ENCODE assay signal across 8 mouse cellular contexts in genomic region chr17:74810892-74811625, GRCm38 (mm10).
DNase-seq lines count a peak whose midpoint lies in the region; ATAC-seq and TF ChIP-seq lines count a peak whose summit lies in the region.

No protein-coding gene starts in this region.

- no peak overlapping the region for H3K4me2 ChIP-seq in heart, embryonic 15.5 days
- no peak overlapping the region for H3K4me2 ChIP-seq in midbrain, embryonic 16.5 days (ENCODE audit: low read length)

- H3K4me1 ChIP-seq in E14TG2a.4 (replicated peaks; ENCODE audit: low read depth, low read length), result no peaks in the 10 kb centered on the region
- peaks cover 9% of the 10 kb centered on the region for H3K4me1 ChIP-seq in heart, embryonic 15.5 days (replicated peaks)
- no peaks in the 10 kb centered on the region for H3K4me1 ChIP-seq in midbrain, embryonic 16.5 days (ENCODE audit: control insufficient read depth, insufficient read depth, low read length)

- H3K9me3 ChIP-seq in E14TG2a.4 (ENCODE audit: low read length), result no peaks in the 10 kb centered on the region
- H3K9me3 ChIP-seq in heart, embryonic 15.5 days (replicated peaks), result no peaks in the 10 kb centered on the region
- no peaks in the 10 kb centered on the region for H3K9me3 ChIP-seq in midbrain, embryonic 16.5 days (replicated peaks; ENCODE audit: control insufficient read depth, low read length, poor library complexity, severe bottlenecking)

- ATAC-seq in common myeloid progenitor, adult 5-6 weeks (replicated peaks; ENCODE audit: low read depth, poor library complexity, severe bottlenecking), result peak; percentile 68
- ATAC-seq in heart, embryonic 15.5 days (replicated peaks; ENCODE audit: insufficient number of reproducible peaks, insufficient read depth, low FRiP score, low read depth), result peak; percentile 47; the same call in 1 of the 2 replicates
- 0 out of 2 replicates have a peak, but pooled peaks have one; percentile 36 for ATAC-seq in midbrain, embryonic 16.5 days

- H3K36me3 ChIP-seq in E14TG2a.4 (ENCODE audit: insufficient read depth, low read length), result no peaks in the 10 kb centered on the region
- H3K36me3 ChIP-seq in heart, embryonic 15.5 days, result no peaks in the 10 kb centered on the region
- no peaks in the 10 kb centered on the region for H3K36me3 ChIP-seq in midbrain, embryonic 16.5 days (ENCODE audit: control insufficient read depth, insufficient read depth, low read length)

- H3K27ac ChIP-seq in heart, embryonic 15.5 days, result no peak overlapping the region
- no peak overlapping the region for H3K27ac ChIP-seq in midbrain, embryonic 16.5 days (ENCODE audit: low read length)

- no peak overlapping the region for H3K9ac ChIP-seq in heart, embryonic 15.5 days
- H3K9ac ChIP-seq in midbrain, embryonic 16.5 days (ENCODE audit: low read depth, low read length), result no peak overlapping the region

- TF ChIP-seq CTCF in E14TG2a.4 (conservative IDR thresholded peaks at IDR 0.05; ENCODE audit: low read length), result peak; percentile 18

- H3K27me3 ChIP-seq in E14TG2a.4 (ENCODE audit: insufficient read depth, low read length), result no peaks in the 10 kb centered on the region
- H3K27me3 ChIP-seq in heart, embryonic 15.5 days, result no peaks in the 10 kb centered on the region
- no peaks in the 10 kb centered on the region for H3K27me3 ChIP-seq in midbrain, embryonic 16.5 days (ENCODE audit: control insufficient read depth, insufficient read depth, low read depth, low read length)

- no peak overlapping the region for H3K4me3 ChIP-seq in E14TG2a.4 (replicated peaks; ENCODE audit: low read length)
- H3K4me3 ChIP-seq in heart, embryonic 15.5 days, result no peak overlapping the region
- H3K4me3 ChIP-seq in midbrain, embryonic 16.5 days (ENCODE audit: low read depth, low read length), result no peak overlapping the region

- peak; percentile 16 for DNase-seq in kidney, adult 18-20 months
- no peak for DNase-seq in kidney, adult 11 months
- DNase-seq in large intestine, adult 2 months (ENCODE audit: low read depth, low spot score), result peak; percentile 31
- no peak for DNase-seq in right cerebral cortex, postnatal 25 days

- 40% methylated on average over 3 of the region's 3 CpGs for WGBS in heart, embryonic 15.5 days
- 42% methylated on average over 3 of the region's 3 CpGs for WGBS in large intestine, adult 2 months
- 51% methylated on average over 3 of the region's 3 CpGs for WGBS in midbrain, embryonic 16.5 days

Comparison
In these comparisons a context has a peak if more than half of its experiments do, and no peak if none do; other contexts are left out.
1. DNase-seq: peak in kidney, adult 18-20 months (single experiment) and large intestine, adult 2 months (single experiment); none in kidney, adult 11 months (single experiment) and right cerebral cortex, postnatal 25 days (single experiment).
2. Peak in every context shown above with its lines, with median percentiles within 50 percentile points of each other: ATAC-seq.